Mouse (Mus musculus): ENCODE measurements around the gene Gm49630. TPM values are rescaled to one million over a fixed set of nuclear protein-coding genes. Genes with fewer than 3 reads are reported as not detected.
"Not testable (repeated sequence)": the region's sequence is repeated elsewhere in the genome, so short reads cannot be mapped to it uniquely, and the experiment has no call there.

Gene Gm49630
- polyA plus RNA-seq, 1 experiment from 2014 or later: not detected

GRCm38 (mm10) chr17:7337381-7337780, 34.4 kb downstream of the Gm49630 start:
- H3K4me3 ChIP-seq (ENCODE audit: low read depth, low read length); H3K27me3 ChIP-seq (ENCODE audit: control insufficient read depth, insufficient read depth, low read depth, low read length); H3K9me3 ChIP-seq (replicated peaks; ENCODE audit: control insufficient read depth, low read length, poor library complexity, severe bottlenecking); H3K4me2 ChIP-seq (ENCODE audit: low read length); H3K27ac ChIP-seq (ENCODE audit: low read length); H3K4me1 ChIP-seq (ENCODE audit: control insufficient read depth, insufficient read depth, low read length); H3K9ac ChIP-seq (ENCODE audit: low read depth, low read length); H3K36me3 ChIP-seq (ENCODE audit: control insufficient read depth, insufficient read depth, low read length); ATAC-seq: not testable (repeated sequence)
- WGBS: 66% methylated on average over 7 of the region's 9 CpGs

- H3K27ac ChIP-seq (ENCODE audit: low read length); H3K4me3 ChIP-seq (ENCODE audit: low read depth, low read length); H3K9ac ChIP-seq (ENCODE audit: low read depth, low read length); H3K4me2 ChIP-seq (ENCODE audit: low read length); H3K36me3 ChIP-seq (ENCODE audit: control insufficient read depth, insufficient read depth, low read length); H3K27me3 ChIP-seq (ENCODE audit: control insufficient read depth, insufficient read depth, low read depth, low read length); H3K9me3 ChIP-seq (replicated peaks; ENCODE audit: control insufficient read depth, low read length, poor library complexity, severe bottlenecking); ATAC-seq; H3K4me1 ChIP-seq (ENCODE audit: control insufficient read depth, insufficient read depth, low read length): not testable (repeated sequence)
- WGBS: 94% methylated on average over 3 of the region's 5 CpGs
These were observed 39.0 kb downstream of the Gm49630 start for GRCm38 (mm10) chr17:7332745-7333144.

GRCm38 (mm10) chr17:7326415-7326814, 45.4 kb downstream of the Gm49630 start:
- H3K36me3 ChIP-seq (ENCODE audit: control insufficient read depth, insufficient read depth, low read length); H3K9me3 ChIP-seq (replicated peaks; ENCODE audit: control insufficient read depth, low read length, poor library complexity, severe bottlenecking); H3K4me2 ChIP-seq (ENCODE audit: low read length); H3K4me3 ChIP-seq (ENCODE audit: low read depth, low read length); H3K9ac ChIP-seq (ENCODE audit: low read depth, low read length); ATAC-seq; H3K27me3 ChIP-seq (ENCODE audit: control insufficient read depth, insufficient read depth, low read depth, low read length); H3K27ac ChIP-seq (ENCODE audit: low read length); H3K4me1 ChIP-seq (ENCODE audit: control insufficient read depth, insufficient read depth, low read length): not testable (repeated sequence)
- 84% methylated on average over 3 of the region's 8 CpGs for WGBS

- not testable (repeated sequence) for H3K9me3 ChIP-seq (replicated peaks; ENCODE audit: control insufficient read depth, low read length, poor library complexity, severe bottlenecking); H3K36me3 ChIP-seq (ENCODE audit: control insufficient read depth, insufficient read depth, low read length); H3K27ac ChIP-seq (ENCODE audit: low read length); H3K4me2 ChIP-seq (ENCODE audit: low read length); H3K27me3 ChIP-seq (ENCODE audit: control insufficient read depth, insufficient read depth, low read depth, low read length); H3K4me3 ChIP-seq (ENCODE audit: low read depth, low read length); ATAC-seq; H3K9ac ChIP-seq (ENCODE audit: low read depth, low read length); H3K4me1 ChIP-seq (ENCODE audit: control insufficient read depth, insufficient read depth, low read length)
- WGBS: 96% methylated on average over 3 of the region's 5 CpGs
These were observed 47.4 kb downstream of the Gm49630 start, which contains the start of gene Tcp10a for GRCm38 (mm10) chr17:7324346-7324745. Tcp10a (plus strand) TSS chr17:7324646.

- not testable (repeated sequence) for H3K27ac ChIP-seq (ENCODE audit: low read length); H3K36me3 ChIP-seq (ENCODE audit: control insufficient read depth, insufficient read depth, low read length); H3K4me1 ChIP-seq (ENCODE audit: control insufficient read depth, insufficient read depth, low read length); H3K27me3 ChIP-seq (ENCODE audit: control insufficient read depth, insufficient read depth, low read depth, low read length); H3K4me3 ChIP-seq (ENCODE audit: low read depth, low read length); H3K9ac ChIP-seq (ENCODE audit: low read depth, low read length); H3K4me2 ChIP-seq (ENCODE audit: low read length); ATAC-seq; H3K9me3 ChIP-seq (replicated peaks; ENCODE audit: control insufficient read depth, low read length, poor library complexity, severe bottlenecking)
- 94% methylated on average over 6 of the region's 6 CpGs for WGBS
These were observed 52.0 kb downstream of the Gm49630 start for GRCm38 (mm10) chr17:7319789-7320188.

GRCm38 (mm10) chr17:7315693-7316382, 55.9 kb downstream of the Gm49630 start:
- not testable (repeated sequence) for H3K9ac ChIP-seq (ENCODE audit: low read depth, low read length); H3K4me1 ChIP-seq (ENCODE audit: control insufficient read depth, insufficient read depth, low read length); H3K27ac ChIP-seq (ENCODE audit: low read length); ATAC-seq; H3K27me3 ChIP-seq (ENCODE audit: control insufficient read depth, insufficient read depth, low read depth, low read length); H3K36me3 ChIP-seq (ENCODE audit: control insufficient read depth, insufficient read depth, low read length); H3K4me2 ChIP-seq (ENCODE audit: low read length); H3K4me3 ChIP-seq (ENCODE audit: low read depth, low read length); H3K9me3 ChIP-seq (replicated peaks; ENCODE audit: control insufficient read depth, low read length, poor library complexity, severe bottlenecking)
- WGBS: 78% methylated on average over 6 of the region's 8 CpGs

- H3K4me2 ChIP-seq (ENCODE audit: low read length); H3K9me3 ChIP-seq (replicated peaks; ENCODE audit: control insufficient read depth, low read length, poor library complexity, severe bottlenecking); H3K27me3 ChIP-seq (ENCODE audit: control insufficient read depth, insufficient read depth, low read depth, low read length); H3K27ac ChIP-seq (ENCODE audit: low read length); H3K9ac ChIP-seq (ENCODE audit: low read depth, low read length); H3K36me3 ChIP-seq (ENCODE audit: control insufficient read depth, insufficient read depth, low read length); H3K4me3 ChIP-seq (ENCODE audit: low read depth, low read length); H3K4me1 ChIP-seq (ENCODE audit: control insufficient read depth, insufficient read depth, low read length): not testable (repeated sequence)
- peak; percentile 92 for ATAC-seq
- WGBS: 63% methylated on average over 8 of the region's 8 CpGs
These were observed 65.2 kb downstream of the Gm49630 start for GRCm38 (mm10) chr17:7306278-7307196.
